Mouse (Mus musculus): ENCODE measurements at regions not wholly inside any gene's neighbourhood (a gene's known extent, or its start where the extent isn't known, plus 50 kb on each side); places are given as distances from the start of the nearest gene placed in this dataset.

DNA sequence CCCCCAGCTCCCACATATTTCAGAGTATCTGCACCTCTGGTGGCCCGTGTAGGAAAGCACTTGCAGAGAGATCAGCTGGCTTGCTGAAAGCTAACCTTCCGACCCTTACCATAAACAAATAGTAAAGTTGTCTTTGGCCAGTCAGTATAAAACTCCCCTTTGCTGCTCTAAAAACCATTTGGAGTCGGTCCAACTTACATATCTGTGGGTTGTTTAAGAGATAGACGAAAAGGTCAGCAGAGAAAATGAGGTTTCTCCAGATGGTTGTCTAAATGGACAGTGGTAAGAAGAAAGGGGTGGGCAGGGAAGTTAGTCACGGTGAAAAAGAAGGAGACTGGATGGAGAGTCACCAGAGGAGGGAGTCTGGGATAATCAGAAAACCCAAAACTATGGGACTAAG lies 144.3 kb downstream of the Hibadh start:
- Histone ChIP-seq H3K4me1 (no peaks in the 10 kb centered on the region), H3K36me3 (replicated peaks) (no peaks in the 10 kb centered on the region), H3K27ac (replicated peaks) (no peak overlapping the region), H3K27me3 (replicated peaks; ENCODE audit: low read depth, poor library complexity, severe bottlenecking) (no peaks in the 10 kb centered on the region), H3K4me3 (no peak overlapping the region), H3K9me3 (no peaks in the 10 kb centered on the region)
- 75% methylated on average over 5 of the region's 5 CpGs for WGBS
- DNase-seq (ENCODE audit: low spot score): no peak
